Mouse (Mus musculus) E14TG2a.4 (cell line): ENCODE results near the gene Csrp2.

Experiments
- H3K27me3 ChIP-seq: 2 replicates; pipeline ENCODE4 v1.6.1; 2014; ENCODE audit warnings: low read length, control low read depth; ENCODE audit not compliant: insufficient read depth
- H3K36me3 ChIP-seq: 2 replicates; pipeline ENCODE4 v1.6.1; 2014; ENCODE audit warnings: low read length, control low read depth; ENCODE audit not compliant: insufficient read depth
- H3K4me1 ChIP-seq: replicated peaks from 2 replicates; pipeline ENCODE4 v1.6.1; 2014; ENCODE audit warnings: low read depth, low read length, control low read depth
- H3K4me3 ChIP-seq: replicated peaks from 2 replicates; pipeline ENCODE4 v1.5.1; 2014; ENCODE audit warnings: mild to moderate bottlenecking, low read length
- H3K9me3 ChIP-seq: 2 replicates; pipeline ENCODE4 v1.6.1; 2014; ENCODE audit warnings: low read length, control low read depth
- CTCF ChIP-seq: conservative IDR thresholded peaks from 2 replicates; pipeline ENCODE4 v1.5.1; 2014; ENCODE audit warnings: low read length
- NANOG ChIP-seq: IDR thresholded peaks from 2 replicates; pipeline ENCODE4 v1.6.1; 2014; ENCODE audit warnings: borderline replicate concordance, low read length, mixed read lengths
- POU5F1 ChIP-seq: IDR thresholded peaks from 2 replicates; pipeline ENCODE4 v1.6.1; 2014; ENCODE audit warnings: low read length, borderline replicate concordance

The Csrp2 gene

DNA sequence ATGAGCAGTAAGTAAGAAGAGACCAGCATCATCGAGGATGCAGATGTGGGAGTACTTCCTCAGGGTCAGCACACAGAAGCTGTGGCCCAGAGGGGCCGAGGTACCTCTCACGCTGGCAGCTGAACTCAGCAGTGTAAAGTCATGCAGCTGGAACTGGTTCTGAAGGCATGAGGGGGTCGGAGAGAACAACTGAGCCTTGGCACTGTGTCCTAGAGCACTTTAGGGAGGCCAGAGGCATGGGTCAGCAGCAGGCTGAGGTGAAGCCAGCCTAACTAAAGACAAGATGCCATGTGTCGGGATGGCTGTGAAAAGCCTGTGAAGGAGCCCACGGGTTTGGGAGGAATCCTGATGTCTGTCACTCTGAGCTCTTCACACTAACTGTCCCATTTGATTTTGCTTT, 51.9 kb downstream of the Csrp2 start:
- Histone ChIP-seq H3K4me3 (no peak overlapping the region), H3K4me1 (peaks cover 7% of the 10 kb centered on the region), H3K9me3 (no peaks in the 10 kb centered on the region), H3K27me3 (no peaks in the 10 kb centered on the region), H3K36me3 (peaks cover 52% of the 10 kb centered on the region)
- TF ChIP-seq CTCF (no peak), POU5F1 (no peak), NANOG (no peak)

DNA sequence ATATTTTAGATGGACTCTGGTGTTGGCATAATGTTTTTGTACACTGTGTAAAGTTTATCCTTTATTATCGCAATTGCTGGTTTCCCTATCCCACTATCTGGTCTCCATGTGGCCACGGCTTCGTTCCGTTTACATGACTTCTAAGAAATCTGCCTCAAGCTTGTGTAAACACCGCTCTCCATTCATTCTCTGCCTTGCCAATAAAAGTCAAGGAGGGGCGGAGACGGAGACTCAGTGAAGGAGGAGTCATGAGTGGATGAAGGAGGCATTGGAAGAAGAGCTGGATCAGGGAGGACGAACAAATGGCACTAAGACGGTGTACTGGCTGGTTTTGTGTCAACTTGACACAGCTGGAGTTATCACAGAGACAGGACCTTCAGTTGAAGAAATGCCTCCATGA, 52.4 kb downstream of the Csrp2 start:
- TF ChIP-seq POU5F1 (no peak), CTCF (no peak), NANOG (no peak)
- Histone ChIP-seq H3K4me1 (peaks cover 12% of the 10 kb centered on the region), H3K9me3 (no peaks in the 10 kb centered on the region), H3K27me3 (no peaks in the 10 kb centered on the region), H3K36me3 (peaks cover 46% of the 10 kb centered on the region), H3K4me3 (no peak overlapping the region)

DNA sequence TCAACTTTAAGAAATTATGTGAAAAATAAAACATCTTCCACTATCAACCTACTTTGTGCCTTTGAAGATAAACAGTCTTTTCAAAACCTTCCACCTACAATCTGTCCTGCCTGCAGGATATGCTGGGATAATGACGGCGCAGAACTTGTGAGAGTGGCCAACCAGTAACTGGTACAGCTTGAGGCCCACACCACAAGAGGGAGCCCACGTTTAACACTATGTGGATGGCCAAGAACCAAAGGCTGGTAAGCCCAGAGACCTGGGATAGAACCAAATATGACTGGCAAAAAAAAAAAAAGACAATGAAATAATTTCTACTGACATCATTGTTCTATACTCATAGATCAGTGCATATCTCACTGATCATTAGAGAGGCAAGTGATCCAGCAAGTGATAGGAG, 54.9 kb downstream of the Csrp2 start:
- H3K27me3 ChIP-seq = no peaks in the 10 kb centered on the region
- peaks cover 26% of the 10 kb centered on the region for H3K4me1 ChIP-seq
- H3K36me3 ChIP-seq = peaks cover 39% of the 10 kb centered on the region
- H3K9me3 ChIP-seq = no peaks in the 10 kb centered on the region
- H3K4me3 ChIP-seq = no peak overlapping the region
- TF ChIP-seq POU5F1 = no peak
- peak; percentile 28; the same call in 1 of the 2 replicates for TF ChIP-seq CTCF

DNA sequence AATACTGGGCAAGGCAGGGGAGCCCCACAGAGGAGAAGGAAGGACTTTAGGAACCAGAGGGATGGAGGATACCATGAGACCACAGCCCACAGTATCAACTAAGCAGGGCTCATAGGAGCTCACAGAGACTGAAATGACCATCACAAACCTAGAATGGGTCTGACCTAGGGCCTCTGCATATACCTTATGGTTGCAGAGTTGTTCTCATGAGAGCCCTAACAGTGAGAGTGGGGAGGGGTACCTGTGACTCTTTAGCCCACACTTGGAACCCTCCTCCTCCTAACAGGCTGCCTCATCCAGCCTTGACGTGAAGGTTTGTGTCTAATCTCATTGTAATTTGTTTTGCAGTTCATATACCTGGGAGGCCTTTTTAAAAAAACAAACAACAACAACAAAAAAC, 55.3 kb downstream of the Csrp2 start:
- Histone ChIP-seq H3K36me3 (peaks cover 39% of the 10 kb centered on the region), H3K27me3 (no peaks in the 10 kb centered on the region), H3K4me3 (no peak overlapping the region), H3K4me1 (peaks cover 26% of the 10 kb centered on the region), H3K9me3 (no peaks in the 10 kb centered on the region)
- TF ChIP-seq POU5F1 (no peak), CTCF (no peak), NANOG (no peak)

DNA sequence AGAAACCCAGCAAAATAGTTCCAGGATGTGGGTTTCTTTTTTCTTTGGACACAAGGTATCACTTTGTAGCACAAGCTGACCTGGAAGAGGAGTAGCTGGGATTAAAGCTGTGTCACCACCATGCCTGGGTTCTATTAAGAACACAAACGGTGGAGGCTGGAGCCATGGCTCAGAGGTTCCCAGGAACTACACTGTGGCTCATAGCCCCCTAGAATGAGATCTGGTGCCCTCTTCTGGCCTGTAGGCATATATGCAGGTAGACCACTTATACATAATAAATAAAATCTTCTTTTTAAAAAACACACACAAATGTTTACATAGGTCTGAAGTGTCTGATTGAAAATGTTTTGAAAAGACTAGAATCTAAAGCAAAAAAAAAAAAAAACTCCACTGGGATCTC, 56.5 kb downstream of the Csrp2 start:
- H3K27me3 ChIP-seq = no peaks in the 10 kb centered on the region
- H3K4me1 ChIP-seq = peaks cover 29% of the 10 kb centered on the region
- TF ChIP-seq POU5F1 = no peak
- TF ChIP-seq CTCF = peak; percentile 70
- H3K4me3 ChIP-seq = no peak overlapping the region
- H3K9me3 ChIP-seq = no peaks in the 10 kb centered on the region
- peaks cover 40% of the 10 kb centered on the region for H3K36me3 ChIP-seq

DNA sequence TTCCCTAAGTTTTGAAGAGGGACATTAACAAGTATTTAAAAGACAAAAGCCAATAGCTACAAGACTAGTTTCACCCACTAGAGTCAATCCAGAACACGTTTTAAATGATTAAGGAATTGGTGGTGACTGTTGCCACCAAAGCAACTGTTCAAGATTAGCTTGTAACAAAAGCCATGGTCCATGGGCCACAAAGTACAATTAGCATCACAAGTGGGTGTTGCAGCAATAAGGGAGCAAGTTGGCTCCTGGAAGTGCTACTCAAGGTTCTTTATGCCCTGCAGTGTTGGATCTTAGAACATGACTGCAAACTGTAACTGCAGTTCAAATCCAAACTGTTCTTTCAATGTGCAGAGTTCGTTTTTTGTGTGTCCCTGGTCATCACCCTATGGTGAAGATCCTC, 57.8 kb downstream of the Csrp2 start:
- Histone ChIP-seq H3K4me3 (no peak overlapping the region), H3K4me1 (peaks cover 31% of the 10 kb centered on the region), H3K36me3 (peaks cover 34% of the 10 kb centered on the region), H3K9me3 (no peaks in the 10 kb centered on the region), H3K27me3 (no peaks in the 10 kb centered on the region)
- peak; percentile 52; the same call in 1 of the 2 replicates for TF ChIP-seq NANOG
- no peak for TF ChIP-seq CTCF

DNA sequence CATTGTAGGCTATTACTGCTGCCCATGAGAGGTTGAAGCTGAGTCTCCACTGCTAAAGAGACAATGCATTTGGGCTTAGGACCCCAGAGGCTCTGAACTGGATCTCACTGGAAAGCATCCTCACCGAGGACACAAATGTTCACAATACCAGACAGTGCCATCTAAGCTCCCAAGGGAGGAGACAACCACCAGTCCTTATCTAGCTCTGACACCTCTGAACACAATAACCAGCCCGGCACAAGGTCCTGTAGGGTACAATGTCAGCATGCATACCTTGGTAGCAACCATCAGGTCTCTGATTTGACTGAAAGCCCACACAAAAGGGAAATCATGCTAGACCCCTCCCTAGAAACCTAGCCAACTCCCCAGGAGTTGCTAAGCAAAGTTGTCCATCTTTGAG, 59.8 kb downstream of the Csrp2 start:
- Histone ChIP-seq H3K4me1 (peaks cover 27% of the 10 kb centered on the region), H3K27me3 (no peaks in the 10 kb centered on the region), H3K9me3 (no peaks in the 10 kb centered on the region), H3K36me3 (peaks cover 23% of the 10 kb centered on the region), H3K4me3 (no peak overlapping the region)
- TF ChIP-seq POU5F1 (no peak), NANOG (no peak), CTCF (no peak)

DNA sequence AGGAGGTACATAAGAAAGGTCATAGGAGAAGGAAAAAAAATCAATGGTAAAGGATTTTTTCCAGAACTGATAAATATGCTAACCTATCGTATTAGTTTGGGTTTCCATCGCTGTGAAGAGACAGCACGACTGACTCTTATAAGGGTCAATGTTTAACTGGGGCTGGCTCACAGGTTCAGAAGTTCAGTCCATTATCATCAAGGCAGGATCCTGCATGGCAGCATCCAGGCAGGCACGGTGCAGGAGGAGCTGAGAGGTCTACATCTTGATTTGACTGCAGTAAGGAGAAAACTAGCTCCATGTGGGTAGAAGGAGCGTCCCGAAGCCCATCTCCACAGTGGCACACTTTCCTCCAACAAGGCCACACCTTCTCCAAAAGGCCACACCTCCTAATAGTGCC, 60.9 kb downstream of the Csrp2 start:
- peaks cover 27% of the 10 kb centered on the region for H3K4me1 ChIP-seq
- TF ChIP-seq CTCF (no peak), POU5F1 (no peak), NANOG (no peak)
- peaks cover 17% of the 10 kb centered on the region for H3K36me3 ChIP-seq
- H3K27me3 ChIP-seq = no peaks in the 10 kb centered on the region
- no peak overlapping the region for H3K4me3 ChIP-seq
- no peaks in the 10 kb centered on the region for H3K9me3 ChIP-seq

DNA sequence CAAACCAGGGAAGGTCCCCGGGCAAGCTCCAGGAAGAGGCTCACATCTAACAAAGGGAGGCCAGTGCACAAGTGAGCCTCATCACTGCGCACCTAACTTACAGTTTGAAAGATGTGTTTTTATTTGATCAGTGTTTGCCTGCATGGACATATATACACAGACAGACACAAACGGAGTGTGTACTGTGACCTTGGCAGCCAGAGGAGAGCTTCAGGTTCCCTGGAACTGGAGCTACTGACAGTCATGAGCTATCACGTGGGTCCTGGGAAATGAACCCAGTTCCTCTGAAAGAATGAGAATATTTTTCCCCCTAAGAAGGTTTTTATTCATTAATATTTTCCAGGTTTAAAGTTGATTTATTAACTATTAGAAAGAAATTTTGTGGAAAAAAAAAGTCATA, 63.2 kb downstream of the Csrp2 start:
- peaks cover 17% of the 10 kb centered on the region for H3K36me3 ChIP-seq
- no peaks in the 10 kb centered on the region for H3K27me3 ChIP-seq
- TF ChIP-seq CTCF (no peak), POU5F1 (no peak), NANOG (no peak)
- H3K9me3 ChIP-seq = no peaks in the 10 kb centered on the region
- no peak overlapping the region for H3K4me3 ChIP-seq
- peaks cover 21% of the 10 kb centered on the region for H3K4me1 ChIP-seq
